Mouse (Mus musculus) megakaryocyte, embryonic 14.5 days (primary cell): ENCODE measurements around the gene Stac. TPM values are rescaled to one million over a fixed set of nuclear protein-coding genes. Genes with fewer than 3 reads are reported as not detected.

ENCODE experiments used
- H3K27me3 ChIP-seq: replicated peaks from 2 replicates; pipeline ENCODE3; 2012; ENCODE audit warnings: inconsistent platforms
- H3K36me3 ChIP-seq: replicated peaks from 2 replicates; pipeline ENCODE3; 2012; ENCODE audit warnings: low read length, inconsistent platforms, mixed read lengths
- H3K4me1 ChIP-seq: 2 replicates; pipeline ENCODE4 v1.6.1; 2012; ENCODE audit warnings: inconsistent platforms
- H3K4me3 ChIP-seq: replicated peaks from 2 replicates; pipeline ENCODE3; 2012; ENCODE audit warnings: moderate library complexity, mild to moderate bottlenecking, inconsistent platforms
- H3K9me3 ChIP-seq: 2 replicates; pipeline ENCODE4 v1.6.1; 2012; ENCODE audit warnings: inconsistent platforms
- FLI1 ChIP-seq: IDR thresholded peaks from 2 replicates; pipeline ENCODE4 v1.6.1; 2012; ENCODE audit warnings: low read length, inconsistent platforms, mixed read lengths
- GATA1 ChIP-seq: IDR thresholded peaks from 3 replicates; pipeline ENCODE4 v1.6.1; 2012; ENCODE audit warnings: mixed read lengths, low read length, inconsistent platforms, borderline replicate concordance
- polyA plus RNA-seq: library from polyadenylated mRNA; stranded (reverse); fragments of >175 nt; gene quantifications from 2 replicates; pipeline ENCODE4 v1.2.3, GENCODE M21; 2012; ENCODE audit warnings: low replicate concordance; ENCODE audit not compliant: insufficient read depth

Gene Stac
- polyA plus RNA-seq, 1 experiment: not detected

- Histone ChIP-seq H3K4me3 (no peak overlapping the region), H3K36me3 (no peaks in the 10 kb centered on the region), H3K9me3 (peaks cover 10% of the 10 kb centered on the region), H3K4me1 (no peaks in the 10 kb centered on the region), H3K27me3 (no peaks in the 10 kb centered on the region)
- no peak for TF ChIP-seq GATA1
- TF ChIP-seq FLI1: no peak
Observed at GRCm38 (mm10) chr9:111523871-111524270, 166.3 kb downstream of the Stac start.

GRCm38 (mm10) chr9:111523111-111523510 is 167.0 kb downstream of the Stac start:
- no peaks in the 10 kb centered on the region for H3K4me1 ChIP-seq
- TF ChIP-seq GATA1: no peak
- H3K36me3 ChIP-seq: no peaks in the 10 kb centered on the region
- peaks cover 10% of the 10 kb centered on the region for H3K9me3 ChIP-seq
- H3K27me3 ChIP-seq: no peaks in the 10 kb centered on the region
- H3K4me3 ChIP-seq: no peak overlapping the region

GRCm38 (mm10) chr9:111522226-111522625 is 167.9 kb downstream of the Stac start:
- H3K9me3 ChIP-seq: peaks cover 10% of the 10 kb centered on the region
- no peak overlapping the region for H3K4me3 ChIP-seq
- TF ChIP-seq GATA1 (no peak), FLI1 (no peak)
- no peaks in the 10 kb centered on the region for H3K27me3 ChIP-seq
- no peaks in the 10 kb centered on the region for H3K36me3 ChIP-seq
- no peaks in the 10 kb centered on the region for H3K4me1 ChIP-seq

- no peaks in the 10 kb centered on the region for H3K4me1 ChIP-seq
- H3K9me3 ChIP-seq: peaks cover 3% of the 10 kb centered on the region; the same call in 1 of the 2 replicates
- H3K4me3 ChIP-seq: peak overlapping the region; percentile 42
- no peaks in the 10 kb centered on the region for H3K36me3 ChIP-seq
- no peaks in the 10 kb centered on the region for H3K27me3 ChIP-seq
- TF ChIP-seq FLI1 (no peak), GATA1 (no peak)
Observed at GRCm38 (mm10) chr9:111515536-111515935, 174.6 kb downstream of the Stac start.

- Histone ChIP-seq H3K36me3 (no peaks in the 10 kb centered on the region), H3K4me3 (no peak overlapping the region), H3K4me1 (no peaks in the 10 kb centered on the region), H3K9me3 (peaks cover 3% of the 10 kb centered on the region; the same call in 1 of the 2 replicates), H3K27me3 (no peaks in the 10 kb centered on the region)
- no peak for TF ChIP-seq GATA1
- no peak for TF ChIP-seq FLI1
Observed at GRCm38 (mm10) chr9:111514586-111515473, 175.3 kb downstream of the Stac start.
